Mouse (Mus musculus): ENCODE measurements around the gene Slc17a5. TPM values are rescaled to one million over a fixed set of nuclear protein-coding genes. Genes with fewer than 3 reads are reported as not detected.

Slc17a5 gene
- total RNA-seq (2021), result 1 to 10 TPM; 2.8 to 3.2 TPM
- long read RNA-seq, experiment 1, partial matches to known transcripts, result 0 of 6 reads
- long read RNA-seq, experiment 1, other reads (novel, unspliced or antisense), result 4 of 6 reads
- long read RNA-seq, experiment 2, partial matches to known transcripts, result 0 of 3 reads
- long read RNA-seq, experiment 2, other reads (novel, unspliced or antisense), result 2 of 3 reads

GRCm38 (mm10) chr9:78587914-78588313, at the start of gene Slc17a5:
TSS of gene Slc17a5 (minus strand) at chr9:78588041.
- peak; percentile 92 for DNase-seq (ENCODE audit: low spot score)

- DNase-seq (ENCODE audit: low spot score), result no peak
Measured at GRCm38 (mm10) chr9:78633976-78634375, 46.1 kb upstream of the Slc17a5 start.

GRCm38 (mm10) chr9:78631755-78632434, 44.1 kb upstream of the Slc17a5 start:
- DNase-seq (ENCODE audit: low spot score), result no peak

- DNase-seq (ENCODE audit: low spot score), result no peak
Measured at GRCm38 (mm10) chr9:78629991-78630390, 42.1 kb upstream of the Slc17a5 start.

GRCm38 (mm10) chr9:78623301-78623747, 35.5 kb upstream of the Slc17a5 start:
- no peak for DNase-seq (ENCODE audit: low spot score)

GRCm38 (mm10) chr9:78619285-78619684, 31.4 kb upstream of the Slc17a5 start:
- DNase-seq (ENCODE audit: low spot score), result no peak

GRCm38 (mm10) chr9:78615401-78616021, 27.7 kb upstream of the Slc17a5 start, which contains the start of gene Cd109:
TSS of gene Cd109 (plus strand) at chr9:78615546.
- DNase-seq (ENCODE audit: low spot score), result peak; percentile 19

- no peak for DNase-seq (ENCODE audit: low spot score)
Measured at GRCm38 (mm10) chr9:78614201-78614600, 26.4 kb upstream of the Slc17a5 start.

- DNase-seq (ENCODE audit: low spot score), result no peak
Measured at GRCm38 (mm10) chr9:78601046-78601730, 13.3 kb upstream of the Slc17a5 start.

- no peak for DNase-seq (ENCODE audit: low spot score)
Measured at GRCm38 (mm10) chr9:78599927-78600326, 12.1 kb upstream of the Slc17a5 start.

- DNase-seq (ENCODE audit: low spot score), result peak; percentile 13
Measured at GRCm38 (mm10) chr9:78596834-78597233, 9.0 kb upstream of the Slc17a5 start.

- DNase-seq (ENCODE audit: low spot score), result no peak
Measured at GRCm38 (mm10) chr9:78595769-78596555, 8.1 kb upstream of the Slc17a5 start.

- no peak for DNase-seq (ENCODE audit: low spot score)
Measured at GRCm38 (mm10) chr9:78595257-78595656, 7.4 kb upstream of the Slc17a5 start.

- DNase-seq (ENCODE audit: low spot score), result no peak
Measured at GRCm38 (mm10) chr9:78590471-78590870, 2.6 kb upstream of the Slc17a5 start.

- DNase-seq (ENCODE audit: low spot score), result peak; percentile 10
Measured at GRCm38 (mm10) chr9:78588411-78589033, 681 bp upstream of the Slc17a5 start.

GRCm38 (mm10) chr9:78587218-78587883, 490 bp downstream of the Slc17a5 start:
- DNase-seq (ENCODE audit: low spot score), result peak; percentile 20

- no peak for DNase-seq (ENCODE audit: low spot score)
Measured at GRCm38 (mm10) chr9:78579644-78580396, 8.0 kb downstream of the Slc17a5 start.

- no peak for DNase-seq (ENCODE audit: low spot score)
Measured at GRCm38 (mm10) chr9:78578824-78579223, 9.0 kb downstream of the Slc17a5 start.

GRCm38 (mm10) chr9:78576466-78576865, 11.4 kb downstream of the Slc17a5 start:
- no peak for DNase-seq (ENCODE audit: low spot score)

All from gastrocnemius, adult 18-20 months (tissue).